Mouse (Mus musculus) midbrain, embryonic 14.5 days (tissue): ENCODE results near the gene Chml. TPM values are rescaled to one million over a fixed set of nuclear protein-coding genes. Genes with fewer than 3 reads are reported as not detected.

Experiments used
- ATAC-seq: fragments of 200-750 bp; cut with Nextera tagmentation; 2 replicates; pipeline ENCODE4 v1.8.0; 2017; ENCODE audit warnings: moderate number of reproducible peaks, moderate library complexity; ENCODE audit not compliant: low FRiP score, low TSS enrichment
- DNase-seq: peaks from one replicate; pipeline ENCODE4 v3.0.0-alpha.2; 2015
- H3K27ac ChIP-seq: fragments of 300-500 bp; sonication (generic); replicated peaks from 2 replicates; pipeline ENCODE4 v1.5.1; 2014; ENCODE audit warnings: mild to moderate bottlenecking, low read depth, low read length, moderate library complexity
- H3K27me3 ChIP-seq: fragments of 300-500 bp; sonication (generic); 2 replicates; pipeline ENCODE4 v1.6.1; 2014; ENCODE audit warnings: low read length, control low read depth, mixed read lengths; ENCODE audit not compliant: control insufficient read depth, insufficient read depth
- H3K36me3 ChIP-seq: fragments of 300-500 bp; sonication (generic); 2 replicates; pipeline ENCODE4 v1.6.1; 2014; ENCODE audit warnings: low read length, control low read depth; ENCODE audit not compliant: control insufficient read depth, insufficient read depth
- H3K4me1 ChIP-seq: fragments of 300-500 bp; sonication (generic); 2 replicates; pipeline ENCODE4 v1.6.1; 2014; ENCODE audit warnings: mild to moderate bottlenecking, antibody characterized with exemption, low read length, control low read depth; ENCODE audit not compliant: control insufficient read depth, insufficient read depth
- H3K4me2 ChIP-seq: fragments of 300-500 bp; sonication (generic); 2 replicates; pipeline ENCODE4 v1.6.1; 2014; ENCODE audit warnings: mild to moderate bottlenecking, low read length, moderate library complexity
- H3K4me3 ChIP-seq: fragments of 300-500 bp; sonication (generic); replicated peaks from 2 replicates; pipeline ENCODE4 v1.5.1; 2014; ENCODE audit warnings: low read depth, low read length
- H3K9ac ChIP-seq: fragments of 300-500 bp; sonication (generic); replicated peaks from 2 replicates; pipeline ENCODE4 v1.6.1; 2014; ENCODE audit warnings: mild to moderate bottlenecking, low read length, moderate library complexity
- H3K9me3 ChIP-seq: fragments of 300-500 bp; sonication (generic); 2 replicates; pipeline ENCODE4 v1.6.1; 2016; ENCODE audit warnings: low read length, control low read depth, mixed read lengths; ENCODE audit not compliant: control insufficient read depth
- WGBS: fragments of 180-500 bp; shearing (Covaris S2); extraction: QIAGEN DNeasy Blood & Tissue Kit; methylation state at CpG from one replicate; pipeline ENCODE4 v1.1.7; 2014; 5-methylcytosine and 5-hydroxymethylcytosine counted together
- polyA plus RNA-seq: library from polyadenylated mRNA; unstranded; fragments of >200 nt; fragmentation: Nextera tagmentation; extraction: Ambion mirVana; gene quantifications from 2 replicates; pipeline ENCODE4 v1.2.1, GENCODE M21; 2014

Gene Chml
- polyA plus RNA-seq = 5.6 TPM in 2 replicates

DNA sequence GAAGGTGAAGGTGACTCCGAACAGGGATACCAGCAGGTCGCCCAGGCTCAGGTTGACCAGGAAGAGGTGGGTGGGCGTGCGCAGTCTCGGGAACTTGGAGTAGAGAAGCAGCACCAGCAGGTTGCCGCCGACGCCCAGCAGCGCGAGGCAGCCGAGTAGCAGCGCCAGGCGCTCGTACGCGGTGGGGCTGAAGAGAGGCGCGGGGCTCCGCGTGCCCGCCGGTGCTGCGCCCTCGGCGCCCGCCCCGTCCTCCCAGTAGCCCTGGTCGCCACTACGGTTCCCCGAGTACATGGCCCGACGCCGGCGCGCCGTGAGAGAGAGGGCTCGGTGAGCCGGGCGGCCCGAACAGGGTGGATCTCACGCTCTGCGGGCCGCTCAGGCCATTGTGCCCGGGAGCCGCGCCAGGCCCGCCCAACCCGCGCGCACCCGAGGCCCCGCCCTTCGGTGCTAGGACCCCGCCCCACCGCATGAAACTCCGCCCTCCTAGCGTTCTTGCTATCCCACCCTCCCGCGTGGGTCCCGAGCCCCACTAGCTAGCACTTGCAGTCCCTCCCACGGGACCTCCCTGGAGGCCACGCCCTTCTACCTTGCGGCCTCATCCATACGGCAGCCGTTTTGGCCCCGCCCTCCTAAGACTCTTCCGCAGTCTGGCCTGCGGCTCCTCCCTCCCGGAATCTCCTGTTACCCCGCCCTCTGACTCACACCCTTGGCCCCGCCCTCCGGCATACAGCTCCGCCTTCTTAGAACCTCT lies at the start of gene Chml, which contains the start of gene Opn3:
TSS of gene Chml (minus strand) at position 656 of the 751 bp plus-strand sequence.
TSS of gene Opn3 (minus strand) at position 531 of the 751 bp plus-strand sequence.
- WGBS = under 1% methylated on average over 71 of the region's 73 CpGs
- ATAC-seq (peak; percentile 95), DNase-seq (peak; percentile 99)
- peak within 1 kb of the TSS; percentile 82 for H3K4me3 ChIP-seq
- H3K4me2 ChIP-seq = peak within 1 kb of the TSS; percentile 92
- H3K9ac ChIP-seq = peak within 1 kb of the TSS; percentile 84
- no peaks in the 10 kb centered on the region for H3K27me3 ChIP-seq
- H3K4me1 ChIP-seq = peaks cover 22% of the 10 kb centered on the region
- H3K36me3 ChIP-seq = no peaks in the 10 kb centered on the region
- no peaks in the 10 kb centered on the region for H3K9me3 ChIP-seq
- peak within 1 kb of the TSS; percentile 90 for H3K27ac ChIP-seq

DNA sequence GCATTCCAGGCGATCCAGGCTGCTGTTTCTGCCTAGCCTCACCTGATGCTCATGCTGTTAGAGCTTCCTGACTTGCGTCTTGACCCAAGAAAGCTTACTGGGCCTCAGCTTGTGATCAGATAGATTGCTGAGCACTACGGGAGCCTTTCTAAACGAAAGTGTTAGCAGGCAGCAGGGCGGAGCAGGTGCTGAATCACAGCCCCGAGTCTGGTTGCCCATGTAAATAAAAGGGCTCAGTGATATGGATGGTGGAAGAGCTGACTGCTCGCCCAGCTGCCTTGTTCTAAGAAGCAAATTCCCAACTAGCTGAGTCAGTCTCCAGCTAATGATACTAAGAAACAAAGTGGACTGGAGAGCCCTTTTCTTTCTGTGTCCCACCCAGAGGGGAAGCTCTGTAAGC lies 33.1 kb upstream of the Chml start:
- 50% methylated on average over 7 of the region's 7 CpGs for WGBS
- peaks cover 4% of the 10 kb centered on the region; the same call in 1 of the 2 replicates for H3K4me1 ChIP-seq
- H3K9ac ChIP-seq = no peak overlapping the region
- ATAC-seq (no peak), DNase-seq (peak; percentile 2)
- no peaks in the 10 kb centered on the region for H3K27me3 ChIP-seq
- no peak overlapping the region for H3K4me2 ChIP-seq
- H3K4me3 ChIP-seq = no peak overlapping the region
- H3K36me3 ChIP-seq = no peaks in the 10 kb centered on the region
- H3K27ac ChIP-seq = no peak overlapping the region
- no peaks in the 10 kb centered on the region for H3K9me3 ChIP-seq

DNA sequence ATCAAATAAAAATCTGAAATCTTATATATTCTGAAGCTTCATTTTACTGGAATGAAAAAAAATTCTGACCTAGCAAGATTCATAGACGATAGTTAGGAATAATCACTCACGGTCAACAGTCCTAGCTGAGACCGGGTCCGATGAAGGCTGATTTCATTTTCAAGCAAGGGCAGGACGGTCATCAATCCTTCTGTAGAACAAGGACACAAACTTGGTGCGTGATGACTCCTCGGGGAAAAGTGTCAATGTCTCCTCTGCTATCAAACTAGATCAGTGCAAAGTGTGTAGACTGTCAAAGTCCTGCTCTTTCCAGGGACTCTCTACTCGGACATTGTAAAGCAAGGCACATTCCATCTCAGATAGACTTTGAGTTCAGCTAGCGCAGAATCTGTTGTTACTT lies 24.1 kb upstream of the Chml start:
- Histone ChIP-seq H3K4me2 (no peak overlapping the region), H3K9ac (no peak overlapping the region), H3K27ac (no peak overlapping the region), H3K9me3 (no peaks in the 10 kb centered on the region), H3K4me1 (no peaks in the 10 kb centered on the region), H3K36me3 (no peaks in the 10 kb centered on the region), H3K4me3 (no peak overlapping the region), H3K27me3 (no peaks in the 10 kb centered on the region)
- DNase-seq = no peak
- WGBS = 95% methylated on average over 9 of the region's 9 CpGs
- ATAC-seq = no peak

DNA sequence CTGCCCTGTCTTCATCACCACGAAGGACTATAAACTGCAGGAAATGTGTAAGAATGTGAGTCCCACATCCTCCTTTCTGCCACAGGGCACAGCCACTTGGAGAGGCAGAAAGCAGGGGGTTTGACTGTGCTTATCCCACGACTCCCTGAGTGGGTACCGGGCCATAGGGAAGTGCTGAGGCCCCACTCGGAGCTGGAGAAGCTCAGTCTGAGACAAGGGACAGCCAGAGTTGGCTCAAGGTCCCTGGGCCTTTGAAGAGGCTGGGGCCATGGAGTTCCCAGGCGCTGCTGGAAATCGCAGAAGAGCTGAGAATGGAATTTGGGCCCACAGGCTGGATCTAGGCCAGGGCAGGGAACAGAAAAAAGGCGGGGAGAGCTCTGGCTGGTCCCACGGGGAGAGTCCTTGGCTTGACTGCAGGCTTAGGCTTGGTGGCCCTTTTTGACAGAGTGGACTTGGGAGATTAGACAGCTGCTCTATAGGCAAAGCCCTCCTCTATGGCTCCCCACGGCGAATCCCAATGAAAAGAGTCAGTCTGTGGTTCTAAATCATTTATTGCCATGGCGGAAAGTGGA lies 19.7 kb upstream of the Chml start:
- H3K27ac ChIP-seq = no peak overlapping the region
- no peak overlapping the region for H3K9ac ChIP-seq
- H3K4me1 ChIP-seq = no peaks in the 10 kb centered on the region
- H3K27me3 ChIP-seq = no peaks in the 10 kb centered on the region
- no peak overlapping the region for H3K4me3 ChIP-seq
- no peak for DNase-seq
- no peak overlapping the region for H3K4me2 ChIP-seq
- no peaks in the 10 kb centered on the region for H3K36me3 ChIP-seq
- no peak for ATAC-seq
- no peaks in the 10 kb centered on the region for H3K9me3 ChIP-seq
- 73% methylated on average over 11 of the region's 11 CpGs for WGBS

DNA sequence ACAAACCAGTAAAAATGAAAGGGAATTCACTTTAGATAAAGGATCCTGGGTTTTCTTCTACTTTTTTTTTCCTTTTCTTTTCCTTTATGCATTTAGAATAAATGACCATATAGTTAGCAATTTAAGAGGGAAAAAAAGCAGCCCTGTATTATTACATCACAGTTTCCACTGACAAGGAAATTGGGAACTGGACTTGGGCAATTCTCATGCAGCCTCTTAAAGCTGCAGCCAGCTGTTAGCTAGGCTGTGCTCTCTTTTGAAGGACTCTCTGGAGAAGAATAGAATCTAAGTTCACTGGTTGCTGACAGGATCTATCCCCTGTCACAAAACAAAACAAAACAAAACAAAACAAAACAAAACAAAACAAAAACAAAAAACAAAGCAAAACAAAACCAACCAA lies 15.3 kb upstream of the Chml start:
- no peak overlapping the region for H3K27ac ChIP-seq
- H3K9me3 ChIP-seq = no peaks in the 10 kb centered on the region
- no peaks in the 10 kb centered on the region for H3K36me3 ChIP-seq
- no peak overlapping the region for H3K9ac ChIP-seq
- no peak overlapping the region for H3K4me3 ChIP-seq
- H3K4me1 ChIP-seq = no peaks in the 10 kb centered on the region
- DNase-seq (no peak), ATAC-seq (no peak)
- no peak overlapping the region for H3K4me2 ChIP-seq
- no peaks in the 10 kb centered on the region for H3K27me3 ChIP-seq

DNA sequence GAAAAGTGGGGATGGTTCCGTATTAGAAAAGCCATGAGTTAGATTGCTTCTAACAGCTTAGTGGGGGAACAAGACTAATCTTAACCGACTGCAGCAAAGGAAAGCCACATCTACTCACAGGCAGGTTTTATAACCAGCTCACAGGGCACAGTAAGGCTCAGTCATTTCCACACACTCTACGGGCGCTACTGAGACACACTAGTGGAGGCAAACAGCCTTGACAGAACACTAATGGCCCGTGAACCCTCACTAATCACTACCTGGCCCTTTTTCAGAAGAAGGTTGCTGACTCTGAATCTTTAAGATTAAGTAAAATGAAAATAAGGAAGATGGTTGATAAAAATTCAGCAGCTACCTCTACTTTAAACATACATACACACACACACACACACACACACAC lies 14.9 kb upstream of the Chml start:
- Histone ChIP-seq H3K27me3 (no peaks in the 10 kb centered on the region), H3K9me3 (no peaks in the 10 kb centered on the region), H3K27ac (no peak overlapping the region), H3K4me3 (no peak overlapping the region), H3K4me2 (no peak overlapping the region), H3K4me1 (no peaks in the 10 kb centered on the region), H3K9ac (no peak overlapping the region), H3K36me3 (no peaks in the 10 kb centered on the region)
- ATAC-seq (no peak), DNase-seq (peak; percentile 2)
- 75% methylated on average over 5 of the region's 5 CpGs for WGBS

DNA sequence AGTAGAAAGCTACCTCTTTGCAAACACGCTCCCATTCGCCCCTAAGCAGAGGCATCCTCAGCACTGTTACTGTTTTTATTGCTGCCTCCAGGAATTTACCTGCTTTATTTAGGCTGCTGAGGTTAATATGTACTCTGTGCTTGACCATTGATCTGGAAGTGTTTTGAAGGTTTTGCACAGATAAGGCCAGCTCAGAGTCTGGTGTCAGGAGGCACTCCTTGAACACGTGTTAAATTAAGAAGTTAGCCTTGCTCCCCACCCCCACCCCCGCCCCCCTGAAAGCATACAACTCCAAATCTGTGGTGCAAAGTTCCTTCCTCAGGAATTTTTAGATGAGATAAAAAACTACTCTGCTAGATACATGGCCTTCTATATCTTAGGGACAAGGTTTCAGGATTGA lies 8.4 kb upstream of the Chml start:
- Histone ChIP-seq H3K4me1 (no peaks in the 10 kb centered on the region), H3K9me3 (no peaks in the 10 kb centered on the region), H3K4me2 (no peak overlapping the region), H3K9ac (no peak overlapping the region), H3K27ac (no peak overlapping the region), H3K27me3 (no peaks in the 10 kb centered on the region), H3K4me3 (no peak overlapping the region), H3K36me3 (no peaks in the 10 kb centered on the region)
- 88% methylated on average over 4 of the region's 4 CpGs for WGBS
- no peak for ATAC-seq
- no peak for DNase-seq

DNA sequence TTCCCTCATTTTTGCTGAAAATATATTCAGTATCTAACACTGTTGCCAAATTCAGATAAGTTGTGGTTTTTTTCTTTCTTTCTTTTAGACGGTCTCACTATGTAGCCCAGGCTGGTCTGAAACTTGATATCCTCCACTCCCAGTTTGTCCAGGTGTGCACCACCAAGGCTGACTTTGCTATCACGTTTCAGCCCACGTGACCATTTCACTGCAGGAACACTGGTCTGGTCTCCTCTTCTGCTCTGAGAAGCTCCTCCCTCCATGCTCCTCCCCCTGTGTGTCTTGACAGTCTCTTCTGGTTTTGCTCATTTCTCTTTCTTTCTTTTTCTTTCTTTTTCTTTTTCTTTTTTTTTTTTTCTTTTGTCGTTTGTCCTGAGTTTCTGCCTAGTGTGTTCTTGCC lies 7.1 kb upstream of the Chml start:
- H3K9me3 ChIP-seq = no peaks in the 10 kb centered on the region
- no peaks in the 10 kb centered on the region for H3K36me3 ChIP-seq
- no peaks in the 10 kb centered on the region for H3K27me3 ChIP-seq
- H3K4me3 ChIP-seq = no peak overlapping the region
- 44% methylated on average over 4 of the region's 4 CpGs for WGBS
- H3K27ac ChIP-seq = no peak overlapping the region
- H3K4me2 ChIP-seq = no peak overlapping the region
- H3K9ac ChIP-seq = no peak overlapping the region
- no peaks in the 10 kb centered on the region for H3K4me1 ChIP-seq
- no peak for DNase-seq
- no peak for ATAC-seq

DNA sequence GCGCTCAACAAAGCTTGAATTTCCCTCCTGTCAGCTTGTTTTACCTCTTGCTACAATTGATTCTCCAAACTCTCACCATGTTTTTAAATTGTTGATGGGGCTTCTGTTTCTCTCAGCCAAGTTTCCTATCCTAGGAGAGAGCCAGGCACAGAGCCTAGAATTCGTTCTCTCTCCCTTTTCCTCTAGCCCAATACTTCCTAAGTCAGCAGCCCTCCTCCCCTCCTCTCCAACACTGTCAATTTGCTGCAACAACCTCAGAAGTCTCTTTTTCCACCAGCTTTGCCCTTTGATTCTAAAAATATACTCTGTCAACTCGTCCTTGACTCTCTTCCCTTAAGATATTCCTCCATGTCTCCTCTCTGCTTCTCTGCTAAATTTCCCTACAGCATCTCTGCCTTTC lies 6.7 kb upstream of the Chml start:
- 71% methylated on average over 3 of the region's 3 CpGs for WGBS
- H3K4me2 ChIP-seq = no peak overlapping the region
- no peak for DNase-seq
- no peak overlapping the region for H3K9ac ChIP-seq
- ATAC-seq = no peak
- H3K4me3 ChIP-seq = no peak overlapping the region
- H3K9me3 ChIP-seq = no peaks in the 10 kb centered on the region
- no peaks in the 10 kb centered on the region for H3K27me3 ChIP-seq
- no peaks in the 10 kb centered on the region for H3K4me1 ChIP-seq
- no peaks in the 10 kb centered on the region for H3K36me3 ChIP-seq
- no peak overlapping the region for H3K27ac ChIP-seq
